ENCODE assay signal across 8 mouse cellular contexts in the genomic region with DNA sequence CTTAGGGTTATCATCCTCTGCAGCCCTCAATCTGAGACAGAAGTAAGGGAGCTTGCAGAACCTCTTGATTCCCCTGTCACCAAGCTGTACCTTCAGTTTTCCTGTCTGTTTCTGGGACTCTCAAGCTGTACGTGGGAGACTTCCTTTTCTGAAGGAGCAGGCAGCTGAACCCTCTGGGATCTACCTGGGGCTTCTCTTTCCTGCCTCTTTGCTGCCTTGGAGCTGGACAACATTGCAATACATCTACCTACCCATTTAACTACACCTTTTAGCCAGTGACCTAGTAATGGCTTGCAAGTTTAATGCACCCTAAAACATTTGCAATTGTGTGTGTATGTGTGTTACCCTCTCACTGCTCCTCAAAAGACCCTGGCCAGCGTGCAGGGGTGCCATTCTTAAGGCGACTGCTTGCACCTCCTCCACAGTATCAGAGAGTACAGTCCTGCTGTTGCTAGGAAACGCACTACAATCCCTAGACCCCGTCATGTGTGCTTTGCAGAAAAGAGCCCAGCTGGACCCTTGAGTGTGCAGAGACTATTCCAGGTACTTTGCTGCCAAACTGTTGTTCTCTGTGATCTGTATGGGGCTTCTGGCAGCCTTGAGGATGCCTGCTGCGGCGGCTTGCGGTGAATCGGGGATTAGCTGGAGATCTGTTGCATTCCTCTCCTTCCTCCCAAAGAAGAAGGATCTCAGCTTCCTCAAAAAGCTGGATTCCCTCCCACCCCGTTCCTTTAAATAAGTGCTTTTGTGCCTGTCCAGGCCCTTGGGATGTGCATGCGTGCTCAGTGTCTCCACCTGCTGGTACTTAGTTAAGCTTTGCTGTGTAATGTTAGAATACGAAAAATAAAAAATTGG. TPM values are rescaled to one million over a fixed set of nuclear protein-coding genes. Genes with fewer than 3 reads are reported as not detected.
DNase-seq lines count a peak whose midpoint lies in the region; ATAC-seq and TF ChIP-seq lines count a peak whose summit lies in the region.

No protein-coding gene starts in this region.

- 13% methylated on average over 12 of the region's 12 CpGs for WGBS in cerebellum, adult 2 months
- 12% methylated on average over 12 of the region's 12 CpGs for WGBS in hindbrain, embryonic 12.5 days
- 16% methylated on average over 12 of the region's 12 CpGs for WGBS in lung, postnatal 0 days

- H3K9ac ChIP-seq in hindbrain, embryonic 12.5 days = no peak overlapping the region
- H3K9ac ChIP-seq in lung, postnatal 0 days (replicated peaks; ENCODE audit: low read depth) = no peak overlapping the region

- 0 out of 2 replicates have a peak, but pooled peaks cover 3% of the 10 kb centered on the region for H3K4me1 ChIP-seq in cerebellum, adult 2 months (ENCODE audit: control insufficient read depth, insufficient read depth, low read length)
- H3K4me1 ChIP-seq in hindbrain, embryonic 12.5 days = peaks cover 11% of the 10 kb centered on the region
- H3K4me1 ChIP-seq in lung, postnatal 0 days (ENCODE audit: insufficient read depth, low read depth, low read length) = no peaks in the 10 kb centered on the region

- TF ChIP-seq POLR2A in cerebellum, adult 2 months (IDR thresholded peaks at IDR 0.05; ENCODE audit: borderline replicate concordance, insufficient read depth, low read length) = no peak

- peak; percentile 81 for DNase-seq in R1 (ENCODE audit: low read depth, low spot score)
- peak; percentile 59 to 70 for DNase-seq in cerebellum, adult 2 months
- peak; percentile 83 for DNase-seq in forelimb bud, embryonic 11.5 days (ENCODE audit: low read depth, low spot score)
- peak; percentile 55 for DNase-seq in layer of hippocampus, adult 9-10 months (ENCODE audit: low spot score)
- peak; percentile 79 for DNase-seq in lung, postnatal 0 days (ENCODE audit: low spot score)
- DNase-seq in right cerebral cortex, adult 18-20 months = peak; percentile 62
- DNase-seq in spleen, postnatal 10 days (ENCODE audit: low spot score in 2 of 2) = no peak

- no peak overlapping the region for H3K27ac ChIP-seq in cerebellum, adult 2 months (ENCODE audit: insufficient read depth, low read length)
- 0 out of 2 replicates have a peak overlapping the region, but pooled peaks have one; percentile 41 for H3K27ac ChIP-seq in hindbrain, embryonic 12.5 days
- H3K27ac ChIP-seq in lung, postnatal 0 days (ENCODE audit: low read length) = no peak overlapping the region

- H3K27me3 ChIP-seq in cerebellum, adult 2 months (ENCODE audit: control insufficient read depth, insufficient read depth, low read length) = no peaks in the 10 kb centered on the region
- no peaks in the 10 kb centered on the region for H3K27me3 ChIP-seq in hindbrain, embryonic 12.5 days
- no peaks in the 10 kb centered on the region for H3K27me3 ChIP-seq in lung, postnatal 0 days (replicated peaks; ENCODE audit: insufficient read depth, low read length)

- no peak overlapping the region for H3K4me3 ChIP-seq in cerebellum, adult 2 months (replicated peaks; ENCODE audit: insufficient read depth, low read depth, low read length)
- H3K4me3 ChIP-seq in hindbrain, embryonic 12.5 days = 0 out of 2 replicates have a peak overlapping the region, but pooled peaks have one; percentile 15
- no peak overlapping the region for H3K4me3 ChIP-seq in lung, postnatal 0 days (ENCODE audit: low read depth, low read length)

- peak overlapping the region; percentile 40 for H3K4me2 ChIP-seq in hindbrain, embryonic 12.5 days (replicated peaks)
- H3K4me2 ChIP-seq in lung, postnatal 0 days (replicated peaks; ENCODE audit: low read depth, low read length) = peak overlapping the region; percentile 22; the same call in 1 of the 2 replicates

- no peak for TF ChIP-seq EP300 in lung, postnatal 0 days (IDR thresholded peaks at IDR 0.05)

- peak; percentile 80 for TF ChIP-seq CTCF in cerebellum, adult 2 months (IDR thresholded peaks at IDR 0.05; ENCODE audit: borderline replicate concordance, insufficient read depth, low read depth, low read length)
- peak; percentile 86 for TF ChIP-seq CTCF in lung, postnatal 0 days (IDR thresholded peaks at IDR 0.05)

- peak; percentile 81 for ATAC-seq in hindbrain, embryonic 12.5 days (ENCODE audit: low FRiP score)
- peak; percentile 67 for ATAC-seq in lung, postnatal 0 days

- no peaks in the 10 kb centered on the region for H3K36me3 ChIP-seq in hindbrain, embryonic 12.5 days
- no peaks in the 10 kb centered on the region for H3K36me3 ChIP-seq in lung, postnatal 0 days (ENCODE audit: insufficient read depth, low read length)

- no peaks in the 10 kb centered on the region for H3K9me3 ChIP-seq in hindbrain, embryonic 12.5 days (replicated peaks)
- H3K9me3 ChIP-seq in lung, postnatal 0 days (ENCODE audit: low read length) = no peaks in the 10 kb centered on the region

RNA-seq across cellular contexts. Expression of a gene that starts 35.9 kb away (rescaled TPM):
- 17.3 and 17.7 TPM in 2 replicates for polyA plus RNA-seq in cerebellum, adult 2 months (2012; rRNA removed)
- 6.8 and 8.8 TPM in 2 replicates for polyA plus RNA-seq in hindbrain, embryonic 12.5 days (2016; fragmentation: Nextera tagmentation; extraction: Ambion mirVana)
- polyA plus RNA-seq in lung, postnatal 0 days (2015; fragmentation: Nextera tagmentation; extraction: Ambion mirVana) = 5.1 and 5.2 TPM in 2 replicates

Comparison
In these comparisons a context has a peak if more than half of its experiments do, and no peak if none do; other contexts are left out.
1. DNase-seq: peak in R1 (single experiment), cerebellum, adult 2 months (2 of 2), forelimb bud, embryonic 11.5 days (single experiment), layer of hippocampus, adult 9-10 months (single experiment), lung, postnatal 0 days (single experiment) and right cerebral cortex, adult 18-20 months (single experiment); none in spleen, postnatal 10 days (0 of 2).